Mouse (Mus musculus) myocyte (in vitro differentiated cells): ENCODE measurements around the gene B230118H07Rik.

Experiments used
- CEBPB ChIP-seq: IDR thresholded peaks from 2 replicates; pipeline ENCODE4 v1.6.1; 2011; ENCODE audit warnings: mild to moderate bottlenecking, moderate library complexity; ENCODE audit not compliant: poor library complexity, insufficient read depth, severe bottlenecking
- E2F4 ChIP-seq: IDR thresholded peaks from one replicate; pipeline ENCODE4 v1.6.1; 2011; ENCODE audit warnings: mild to moderate bottlenecking, control low read depth, moderate library complexity; ENCODE audit not compliant: insufficient read depth
- MAX ChIP-seq: IDR thresholded peaks from one replicate; pipeline ENCODE4 v1.6.1; 2011; ENCODE audit warnings: low read depth, mild to moderate bottlenecking, control low read depth
- MYOD1 ChIP-seq, 3 experiments: IDR thresholded peaks; one replicate each; pipeline ENCODE4 v1.6.1; 2011; ENCODE audit warnings: control low read depth in 2 of 3, low read depth in 2 of 3, mild to moderate bottlenecking in 2 of 3, moderate library complexity in 1 of 3; ENCODE audit not compliant: insufficient read length in 2 of 3, control insufficient read depth in 1 of 3
- MYOG ChIP-seq, 3 experiments: IDR thresholded peaks; one replicate each; pipeline ENCODE4 v1.6.1; 2011; ENCODE audit warnings: control low read depth in 2 of 3, low read depth in 2 of 3, mild to moderate bottlenecking in 2 of 3; ENCODE audit not compliant: insufficient read length in 2 of 3, control insufficient read depth in 1 of 3, insufficient read depth in 1 of 3
- POLR2A ChIP-seq: IDR thresholded peaks from one replicate; pipeline ENCODE4 v1.6.1; 2011; ENCODE audit warnings: low read depth, mild to moderate bottlenecking, control low read depth, moderate library complexity; ENCODE audit not compliant: insufficient read length
- POLR2AphosphoS2 ChIP-seq: IDR thresholded peaks from one replicate; pipeline ENCODE4 v1.6.1; 2011; ENCODE audit warnings: low read depth, control low read depth; ENCODE audit not compliant: insufficient read length
- REST ChIP-seq: IDR thresholded peaks from one replicate; pipeline ENCODE4 v1.6.1; 2011; ENCODE audit warnings: mild to moderate bottlenecking, control low read depth, moderate library complexity; ENCODE audit not compliant: insufficient read depth, insufficient read length
- SRF ChIP-seq: IDR thresholded peaks from one replicate; pipeline ENCODE4 v1.6.1; 2011; ENCODE audit warnings: low read depth; ENCODE audit not compliant: control insufficient read depth, insufficient read length
- TCF12 ChIP-seq: IDR thresholded peaks from one replicate; pipeline ENCODE4 v1.6.1; 2011; ENCODE audit warnings: mild to moderate bottlenecking, control low read depth; ENCODE audit not compliant: poor library complexity, insufficient read depth, severe bottlenecking
- USF1 ChIP-seq: IDR thresholded peaks from one replicate; pipeline ENCODE4 v1.6.1; 2011; ENCODE audit warnings: low read depth, mild to moderate bottlenecking, control low read depth, moderate library complexity

GRCm38 (mm10) chr2:101624526-101624925 lies 24.8 kb downstream of the B230118H07Rik start, which contains the start of gene Rag2:
- TF ChIP-seq POLR2A (no peak), MYOG (IDR thresholded peaks at IDR 0.05; ENCODE audit: control insufficient read depth in 1 of 3, insufficient read depth in 1 of 3, insufficient read length in 2 of 3, low read depth in 2 of 3) (no peak), E2F4 (no peak), SRF (no peak), MAX (no peak), POLR2AphosphoS2 (no peak), REST (no peak), MYOD1 (IDR thresholded peaks at IDR 0.05; ENCODE audit: control insufficient read depth in 1 of 3, insufficient read length in 2 of 3, low read depth in 2 of 3) (no peak), USF1 (no peak), CEBPB (no peak), TCF12 (no peak)
